Mouse (Mus musculus): Measurements from ENCODE around the gene Spc25.

- TF ChIP-seq CTCF (IDR thresholded peaks at IDR 0.05; ENCODE audit: low read depth) (no peak), EP300 (IDR thresholded peaks at IDR 0.05; ENCODE audit: low read depth) (no peak)
These were observed 24.1 kb upstream of the Spc25 start for GRCm38 (mm10) chr2:69230137-69230536.

All from liver, postnatal 0 days (tissue).